Mouse (Mus musculus) left cerebral cortex, postnatal 25 days (tissue): Measurements from ENCODE around the gene Slc41a1. TPM values are rescaled to one million over a fixed set of nuclear protein-coding genes. Genes with fewer than 3 reads are reported as not detected.

Experiments used
- DNase-seq, 2 experiments: peaks; one replicate each; pipeline ENCODE4 v3.0.0; 2022; ENCODE audit warnings: low spot score in 2 of 2, mixed read lengths in 1 of 2
- intact Hi-C: fragments of 180-260 bp; cut with DNase I; formaldehyde crosslinking; loops from one replicate; pipeline ENCODE4 v1.15.1; 2025
- total RNA-seq, 2 experiments: library from RNA; stranded (reverse); gene quantifications; 2 replicates each; pipeline ENCODE4 v1.2.3; 2021

Slc41a1 gene
- total RNA-seq, 2 experiments from 2014 or later: 46.4 to 51.0 TPM

- DNase-seq: no peak
- intact Hi-C loops: no loop called here
These were observed 42.3 kb downstream of the Slc41a1 start for GRCm38 (mm10) chr1:131869561-131869960.

DNA sequence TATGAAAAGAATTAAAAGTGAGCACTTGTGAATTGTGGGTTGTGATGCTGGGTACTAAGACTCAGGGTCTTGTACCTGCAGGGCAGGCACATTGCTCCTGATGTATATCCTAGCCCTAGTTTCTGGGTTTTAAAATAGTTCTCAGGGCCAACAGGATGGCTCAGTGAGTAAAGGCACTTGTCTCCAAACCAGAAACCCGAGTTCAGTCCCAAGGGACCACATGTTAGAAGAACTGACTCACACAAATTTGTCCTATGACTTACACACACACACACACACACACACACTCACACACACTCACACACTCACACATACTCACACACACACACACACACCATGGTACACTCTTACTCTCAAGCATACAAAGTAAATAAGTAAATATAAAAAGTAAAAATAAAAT, 45.6 kb downstream of the Slc41a1 start:
- DNase-seq: no peak
- intact Hi-C loops: no loop called here

- DNase-seq: no peak
- intact Hi-C loops: no loop called here
These were observed 52.5 kb downstream of the Slc41a1 start for GRCm38 (mm10) chr1:131879816-131880215.

GRCm38 (mm10) chr1:131882787-131883186, 55.5 kb downstream of the Slc41a1 start:
- DNase-seq: no peak
- intact Hi-C loops: no loop called here

DNA sequence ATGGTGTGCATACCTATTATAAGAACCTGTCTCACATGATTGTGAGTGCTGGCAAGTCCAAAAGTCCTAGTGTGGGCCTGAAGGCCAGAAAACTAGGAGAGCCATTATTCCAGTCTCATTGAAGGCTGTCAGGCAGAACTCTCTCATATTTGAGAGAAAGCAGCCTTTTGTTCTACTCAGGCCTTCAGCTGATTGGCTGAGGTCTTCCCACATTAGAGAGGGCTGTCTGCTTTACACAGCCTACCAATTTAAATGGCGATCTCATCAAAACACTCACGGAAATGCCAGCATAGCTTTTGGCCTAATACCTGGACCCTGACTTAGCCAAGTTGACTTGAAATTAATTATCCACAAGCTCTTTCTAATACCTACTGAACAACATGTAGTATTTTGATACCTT, 58.9 kb downstream of the Slc41a1 start:
- intact Hi-C loops: no loop called here
- DNase-seq: peak in 1 of 2 experiments; percentile 5

- intact Hi-C loops: no loop called here
- DNase-seq: peak in 1 of 2 experiments; percentile 58
These were observed 59.3 kb downstream of the Slc41a1 start for GRCm38 (mm10) chr1:131886641-131887040.

DNA sequence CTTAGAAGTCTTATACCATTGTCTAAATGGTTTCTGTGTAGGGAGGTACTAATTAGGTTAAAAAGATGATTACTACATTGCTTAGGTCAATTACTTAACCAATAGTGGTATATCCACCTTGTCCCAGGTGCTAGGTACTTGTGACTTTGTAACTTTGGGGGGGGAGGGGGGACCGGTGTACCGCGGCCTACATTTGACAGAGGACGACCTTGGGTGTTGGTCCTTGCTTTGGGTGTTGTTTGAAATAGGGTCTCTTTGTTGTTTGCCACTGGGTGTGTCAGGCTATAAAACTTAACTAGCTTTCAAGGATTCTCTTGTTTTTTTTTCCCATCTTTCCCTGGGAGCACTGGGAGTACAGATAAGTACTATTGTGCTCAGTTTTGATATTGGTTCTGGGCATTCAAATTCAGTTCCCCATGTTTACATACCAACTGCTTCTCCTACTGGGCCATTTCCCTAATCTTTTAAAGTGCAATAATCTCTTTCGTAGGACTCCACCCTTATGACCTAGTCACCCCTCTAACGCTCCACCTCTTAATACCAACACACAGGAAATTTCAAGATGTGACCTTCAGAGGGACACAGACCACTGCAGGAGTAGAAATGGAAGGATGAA, 62.9 kb downstream of the Slc41a1 start:
- intact Hi-C loops: no loop called here
- DNase-seq: no peak

DNA sequence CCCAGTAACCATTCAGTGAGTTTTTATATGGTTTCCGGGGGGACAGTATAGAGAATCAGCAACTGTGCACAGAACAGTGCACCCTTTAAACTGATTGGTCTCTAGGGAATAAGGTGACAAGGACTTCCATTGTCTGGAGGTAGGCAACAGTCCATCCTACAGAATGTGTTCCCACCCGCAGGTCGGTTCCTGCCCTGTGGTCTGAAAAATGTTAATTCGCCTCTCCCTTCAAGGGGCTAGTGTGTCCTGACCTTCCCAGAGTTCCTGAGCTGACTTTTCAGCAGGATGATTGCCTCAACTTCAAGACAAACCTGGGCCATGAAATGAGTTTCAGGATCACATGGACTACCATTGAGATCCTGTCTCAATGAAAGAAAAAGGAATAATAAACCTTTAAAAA, 64.1 kb downstream of the Slc41a1 start:
- intact Hi-C loops: no loop called here
- DNase-seq: no peak

Other genes starting within 250 kb of the Slc41a1 start
- not detected for gene Avpr1b, start 228.3 kb upstream of the Slc41a1 start, total RNA-seq
- gene Ctse, start 189.2 kb upstream of the Slc41a1 start, total RNA-seq: not detected
- gene Rab7b, start 138.8 kb upstream of the Slc41a1 start, total RNA-seq: 1 to 10 TPM; 3.1 to 4.0 TPM
- under 1 TPM in 1 of 2 experiments, not detected in 1; 0.14 TPM for gene Slc26a9, start 83.5 kb upstream of the Slc41a1 start, total RNA-seq
- 1 to 10 TPM; 1.9 to 2.1 TPM for gene Pm20d1, start 30.1 kb upstream of the Slc41a1 start, total RNA-seq
- 1 to 10 TPM; 5.1 to 7.6 TPM for gene Rab29, start 39.7 kb downstream of the Slc41a1 start, total RNA-seq
- 100 to 1,000 TPM; 148 to 152 TPM for gene Nucks1, start 83.0 kb downstream of the Slc41a1 start, total RNA-seq
- 1 to 10 TPM; 1.1 to 1.9 TPM for gene Slc45a3, start 135.5 kb downstream of the Slc41a1 start, total RNA-seq
- 10 to 100 TPM; 52.6 TPM for gene Elk4, start 180.1 kb downstream of the Slc41a1 start, total RNA-seq
- 10 to 100 TPM; 73.5 to 87.6 TPM for gene Mfsd4a, start 240.6 kb downstream of the Slc41a1 start, total RNA-seq